Mouse (Mus musculus) lung, postnatal 0 days (tissue): ENCODE data around the gene Itsn2. TPM values are rescaled to one million over a fixed set of nuclear protein-coding genes. Genes with fewer than 3 reads are reported as not detected.
"Not testable (repeated sequence)": the region's sequence is repeated elsewhere in the genome, so short reads cannot be mapped to it uniquely, and the experiment has no call there.

Source experiments
- ATAC-seq: fragments of 200-750 bp; cut with Nextera tagmentation; 2 replicates; pipeline ENCODE4 v1.8.0; 2017; ENCODE audit warnings: moderate library complexity
- DNase-seq: peaks from one replicate; pipeline ENCODE4 v3.0.0-alpha.2; 2016; ENCODE audit warnings: low spot score
- H3K27ac ChIP-seq: fragments of 300-500 bp; sonication (generic); 2 replicates; pipeline ENCODE4 v1.5.1; 2014; ENCODE audit warnings: antibody characterized with exemption, mild to moderate bottlenecking, low read length, mixed read lengths
- H3K27me3 ChIP-seq: fragments of 300-500 bp; sonication (generic); replicated peaks from 2 replicates; pipeline ENCODE4 v1.6.1; 2014; ENCODE audit warnings: low read length, mixed read lengths; ENCODE audit not compliant: insufficient read depth
- H3K36me3 ChIP-seq: fragments of 300-500 bp; sonication (generic); 2 replicates; pipeline ENCODE4 v1.6.1; 2014; ENCODE audit warnings: low read length, mixed read lengths; ENCODE audit not compliant: insufficient read depth
- H3K4me1 ChIP-seq: fragments of 300-500 bp; sonication (generic); 2 replicates; pipeline ENCODE4 v1.6.1; 2014; ENCODE audit warnings: antibody characterized with exemption, low read depth, low read length, mixed read lengths; ENCODE audit not compliant: insufficient read depth
- H3K4me2 ChIP-seq: fragments of 300-500 bp; sonication (generic); replicated peaks from 2 replicates; pipeline ENCODE4 v1.6.1; 2014; ENCODE audit warnings: low read depth, mild to moderate bottlenecking, low read length, moderate library complexity, mixed read lengths
- H3K4me3 ChIP-seq: fragments of 300-500 bp; sonication (generic); 2 replicates; pipeline ENCODE4 v1.5.1; 2014; ENCODE audit warnings: low read depth, low read length
- H3K9ac ChIP-seq: fragments of 300-500 bp; sonication (generic); replicated peaks from 2 replicates; pipeline ENCODE4 v1.6.1; 2014; ENCODE audit warnings: low read depth, mild to moderate bottlenecking
- H3K9me3 ChIP-seq: fragments of 300-500 bp; sonication (generic); 2 replicates; pipeline ENCODE4 v1.6.1; 2016; ENCODE audit warnings: low read length, mixed read lengths
- CTCF ChIP-seq: IDR thresholded peaks from 2 replicates; pipeline ENCODE4 v1.5.1; 2016; ENCODE audit warnings: antibody characterized with exemption, mild to moderate bottlenecking
- EP300 ChIP-seq: IDR thresholded peaks from 2 replicates; pipeline ENCODE4 v1.6.1; 2016; ENCODE audit warnings: antibody characterized with exemption, mild to moderate bottlenecking, control low read depth
- WGBS: fragments of 180-500 bp; shearing (Covaris S2); extraction: QIAGEN DNeasy Blood & Tissue Kit; methylation state at CpG from one replicate; pipeline ENCODE4 v1.1.7; 2014; 5-methylcytosine and 5-hydroxymethylcytosine counted together
- polyA plus RNA-seq: library from polyadenylated mRNA; unstranded; fragments of >200 nt; fragmentation: Nextera tagmentation; extraction: Ambion mirVana; gene quantifications from 2 replicates; pipeline ENCODE4 v1.2.1, GENCODE M21; 2015

Gene Itsn2
- polyA plus RNA-seq, result 37.1 and 41.1 TPM in 2 replicates

- no peaks in the 10 kb centered on the region for H3K9me3 ChIP-seq
- DNase-seq (peak; percentile 80), ATAC-seq (peak; percentile 89)
- peaks cover 8% of the 10 kb centered on the region; the same call in 1 of the 2 replicates for H3K4me1 ChIP-seq
- H3K36me3 ChIP-seq, result no peaks in the 10 kb centered on the region
- peak within 1 kb of the TSS; percentile 96 for H3K9ac ChIP-seq
- TF ChIP-seq CTCF (no peak), EP300 (no peak)
- peak within 1 kb of the TSS; percentile 97 for H3K27ac ChIP-seq
- peak within 1 kb of the TSS; percentile 99 for H3K4me3 ChIP-seq
- peak within 1 kb of the TSS; percentile 77 for H3K4me2 ChIP-seq
- no peaks in the 10 kb centered on the region for H3K27me3 ChIP-seq
- 1% methylated on average over 32 of the region's 49 CpGs for WGBS
These were observed at the start of gene Itsn2, which contains the start of gene Gm3625 for GRCm38 (mm10) chr12:4592541-4593165. TSS of gene Itsn2 (plus strand) at chr12:4592638. TSS of gene Gm3625 (minus strand) at chr12:4592927.

GRCm38 (mm10) chr12:4544400-4544919, 48.0 kb upstream of the Itsn2 start:
- no peaks in the 10 kb centered on the region for H3K4me1 ChIP-seq
- ATAC-seq, result no peak
- 76% methylated on average over 5 of the region's 5 CpGs for WGBS
- H3K27ac ChIP-seq, result no peak overlapping the region
- H3K9me3 ChIP-seq, result no peaks in the 10 kb centered on the region
- no peak overlapping the region for H3K4me2 ChIP-seq
- H3K4me3 ChIP-seq, result no peak overlapping the region
- peak; percentile 22 for DNase-seq
- no peak overlapping the region for H3K9ac ChIP-seq
- no peaks in the 10 kb centered on the region for H3K27me3 ChIP-seq
- no peak for TF ChIP-seq EP300
- TF ChIP-seq CTCF, result no peak
- H3K36me3 ChIP-seq, result no peaks in the 10 kb centered on the region

GRCm38 (mm10) chr12:4545425-4545824, 47.0 kb upstream of the Itsn2 start:
- Histone ChIP-seq H3K4me3 (no peak overlapping the region), H3K27me3 (no peaks in the 10 kb centered on the region), H3K36me3 (no peaks in the 10 kb centered on the region), H3K4me1 (no peaks in the 10 kb centered on the region), H3K9ac (no peak overlapping the region), H3K27ac (no peak overlapping the region), H3K4me2 (no peak overlapping the region), H3K9me3 (no peaks in the 10 kb centered on the region)
- DNase-seq (peak; percentile 19), ATAC-seq (no peak)
- TF ChIP-seq CTCF, result no peak
- TF ChIP-seq EP300, result no peak

- no peaks in the 10 kb centered on the region for H3K9me3 ChIP-seq
- H3K27me3 ChIP-seq, result no peaks in the 10 kb centered on the region
- 32% methylated on average over 5 of the region's 5 CpGs for WGBS
- no peaks in the 10 kb centered on the region for H3K36me3 ChIP-seq
- H3K9ac ChIP-seq, result no peak overlapping the region
- no peak overlapping the region for H3K4me2 ChIP-seq
- ATAC-seq, result peak; percentile 54; the same call in 1 of the 2 replicates
- no peak for TF ChIP-seq EP300
- TF ChIP-seq CTCF, result no peak
- H3K27ac ChIP-seq, result no peak overlapping the region
- DNase-seq, result peak; percentile 51
- no peak overlapping the region for H3K4me3 ChIP-seq
- no peaks in the 10 kb centered on the region for H3K4me1 ChIP-seq
These were observed 45.9 kb upstream of the Itsn2 start for GRCm38 (mm10) chr12:4546491-4546890.

DNA sequence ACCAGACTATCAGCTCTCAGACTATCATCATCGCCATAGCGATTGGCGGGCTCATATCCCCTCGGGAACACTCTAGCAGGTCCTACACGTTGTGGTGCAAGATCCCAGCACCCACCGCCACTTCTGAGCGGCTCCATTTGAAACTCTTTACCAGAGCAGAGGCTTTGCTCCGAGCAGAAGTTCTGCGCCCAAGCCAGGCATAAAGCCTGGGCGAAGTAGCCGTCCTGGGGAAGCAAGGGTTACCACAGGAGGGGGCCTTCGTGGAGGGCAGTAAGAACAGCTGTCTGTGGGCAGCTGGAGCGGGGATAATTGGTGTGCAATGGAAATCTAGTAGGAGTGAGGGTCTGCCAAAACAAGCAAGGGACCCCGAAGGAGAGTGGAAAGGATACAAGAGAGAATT, 44.9 kb upstream of the Itsn2 start:
- H3K4me3 ChIP-seq, result no peak overlapping the region
- H3K27ac ChIP-seq, result no peak overlapping the region
- no peak overlapping the region for H3K9ac ChIP-seq
- 61% methylated on average over 14 of the region's 14 CpGs for WGBS
- TF ChIP-seq EP300, result no peak
- no peak for TF ChIP-seq CTCF
- H3K4me2 ChIP-seq, result no peak overlapping the region
- H3K4me1 ChIP-seq, result no peaks in the 10 kb centered on the region
- DNase-seq (no peak), ATAC-seq (no peak)
- H3K36me3 ChIP-seq, result no peaks in the 10 kb centered on the region
- H3K9me3 ChIP-seq, result no peaks in the 10 kb centered on the region
- no peaks in the 10 kb centered on the region for H3K27me3 ChIP-seq

DNA sequence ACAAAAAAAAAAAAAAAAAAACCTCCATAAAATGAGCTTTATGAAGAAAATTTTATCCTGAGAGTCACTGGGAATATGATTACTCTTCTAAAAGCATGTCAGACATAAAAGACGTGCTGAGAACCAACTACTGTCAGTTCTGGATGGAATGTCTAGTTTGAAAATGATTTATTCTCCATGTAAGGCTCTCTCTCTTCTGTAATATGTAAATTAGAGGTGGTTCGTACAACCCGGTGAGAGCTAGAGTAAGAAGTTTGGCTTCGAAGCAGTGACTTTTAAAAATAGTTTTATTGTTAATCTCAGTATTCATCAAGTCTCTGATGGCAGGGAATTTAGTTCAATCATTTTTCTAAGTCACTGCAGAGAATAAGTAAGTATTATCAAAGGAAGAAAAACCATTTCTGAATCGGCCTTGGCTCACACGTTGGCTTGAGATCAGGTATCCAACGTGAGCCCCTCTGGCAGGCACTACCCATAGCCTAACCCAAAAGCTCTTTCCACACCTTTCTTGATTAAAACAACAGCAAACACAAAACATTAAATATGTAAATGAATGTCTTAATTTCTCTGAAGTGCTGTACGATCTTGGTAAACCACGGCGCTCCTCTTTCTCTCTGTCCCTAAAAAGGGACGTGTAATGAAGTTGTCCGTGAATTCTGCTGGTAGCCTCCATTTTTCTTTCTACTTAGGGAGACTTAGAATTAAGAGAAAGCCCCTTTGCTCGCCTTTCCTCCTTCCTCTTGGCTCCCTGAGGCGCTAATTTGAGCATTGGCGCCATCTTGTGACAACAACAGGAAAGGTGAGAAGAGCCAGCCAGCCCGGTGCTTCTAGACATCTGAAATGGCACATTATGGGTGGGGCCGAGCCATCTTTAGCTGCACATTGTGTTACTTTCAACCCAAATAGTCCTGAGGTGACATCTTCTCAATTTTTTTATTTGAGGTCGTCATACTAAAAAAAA, 44.1 kb upstream of the Itsn2 start:
- Histone ChIP-seq H3K9ac (no peak overlapping the region), H3K4me2 (peak overlapping the region; percentile 40), H3K27ac (no peak overlapping the region), H3K4me1 (no peaks in the 10 kb centered on the region), H3K36me3 (no peaks in the 10 kb centered on the region), H3K9me3 (no peaks in the 10 kb centered on the region), H3K4me3 (no peak overlapping the region), H3K27me3 (no peaks in the 10 kb centered on the region)
- ATAC-seq (peak; percentile 60), DNase-seq (peak; percentile 90)
- WGBS, result 18% methylated on average over 18 of the region's 18 CpGs
- peak; percentile 85 for TF ChIP-seq CTCF
- TF ChIP-seq EP300, result no peak

GRCm38 (mm10) chr12:4553704-4554103, 38.7 kb upstream of the Itsn2 start:
- H3K27me3 ChIP-seq, H3K4me1 ChIP-seq, H3K4me3 ChIP-seq, H3K36me3 ChIP-seq, H3K4me2 ChIP-seq, H3K9ac ChIP-seq, DNase-seq, H3K27ac ChIP-seq, ATAC-seq, H3K9me3 ChIP-seq: not testable (repeated sequence)
- WGBS, result 61% methylated on average over 3 of the region's 3 CpGs
